Mouse (Mus musculus) megakaryocyte progenitor cell, adult 5-6 weeks (primary cell): Measurements from ENCODE around the gene E130114P18Rik. TPM values are rescaled to one million over a fixed set of nuclear protein-coding genes. Genes with fewer than 3 reads are reported as not detected.

Source experiments
- ATAC-seq: replicated peaks from 2 replicates; pipeline ENCODE4 v1.8.0; 2016; ENCODE audit warnings: mild to moderate bottlenecking, moderate TSS enrichment, inconsistent platforms; ENCODE audit not compliant: poor library complexity
- total RNA-seq, 2 experiments: library from RNA; stranded (forward) in 1 of 2; stranded (reverse) in 1 of 2; fragments of 157-497, 149-512 nt in 1 of 2; fragments of 200-1000 nt in 1 of 2; gene quantifications; 2 replicates each; pipeline versions ENCODE4 v1.2.3 to v1.2.4; 2015 to 2017

The E130114P18Rik gene
- total RNA-seq, 2 experiments from 2014 or later: not detected

DNA sequence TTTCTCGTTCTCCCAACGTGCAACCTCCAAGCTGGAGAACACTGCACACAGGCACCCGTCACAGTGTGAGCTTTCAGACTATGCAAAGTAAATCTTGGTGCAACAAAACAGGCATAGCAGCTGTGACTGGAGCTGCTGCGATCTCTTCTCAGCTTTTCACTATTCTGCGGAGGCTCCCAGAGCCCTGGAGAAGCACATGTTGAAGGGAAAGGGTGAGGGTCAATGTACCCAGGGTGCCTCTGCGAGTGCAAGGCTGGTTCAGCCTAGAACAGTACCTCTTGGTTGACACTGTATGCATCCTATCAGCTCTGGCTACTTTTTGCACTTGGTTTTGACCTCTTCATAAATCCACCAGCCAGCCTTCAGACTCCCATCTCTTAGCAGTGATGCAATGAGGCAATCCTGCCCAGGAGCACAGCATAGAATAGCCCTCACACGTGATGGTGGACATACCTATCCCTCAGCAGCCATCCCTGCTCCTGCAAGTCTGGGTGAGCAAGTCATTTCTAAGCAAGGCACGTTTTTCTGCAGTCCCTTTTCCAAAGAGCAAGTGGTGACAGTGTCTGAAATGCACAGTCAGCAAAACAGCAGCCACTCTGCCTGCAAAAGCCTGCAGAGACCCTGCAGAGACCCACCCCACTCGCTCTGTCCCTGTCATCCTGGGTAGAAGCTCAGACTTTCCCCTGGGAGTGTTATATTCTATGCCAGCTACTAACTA lies 67.7 kb downstream of the E130114P18Rik start:
- no peak for ATAC-seq

DNA sequence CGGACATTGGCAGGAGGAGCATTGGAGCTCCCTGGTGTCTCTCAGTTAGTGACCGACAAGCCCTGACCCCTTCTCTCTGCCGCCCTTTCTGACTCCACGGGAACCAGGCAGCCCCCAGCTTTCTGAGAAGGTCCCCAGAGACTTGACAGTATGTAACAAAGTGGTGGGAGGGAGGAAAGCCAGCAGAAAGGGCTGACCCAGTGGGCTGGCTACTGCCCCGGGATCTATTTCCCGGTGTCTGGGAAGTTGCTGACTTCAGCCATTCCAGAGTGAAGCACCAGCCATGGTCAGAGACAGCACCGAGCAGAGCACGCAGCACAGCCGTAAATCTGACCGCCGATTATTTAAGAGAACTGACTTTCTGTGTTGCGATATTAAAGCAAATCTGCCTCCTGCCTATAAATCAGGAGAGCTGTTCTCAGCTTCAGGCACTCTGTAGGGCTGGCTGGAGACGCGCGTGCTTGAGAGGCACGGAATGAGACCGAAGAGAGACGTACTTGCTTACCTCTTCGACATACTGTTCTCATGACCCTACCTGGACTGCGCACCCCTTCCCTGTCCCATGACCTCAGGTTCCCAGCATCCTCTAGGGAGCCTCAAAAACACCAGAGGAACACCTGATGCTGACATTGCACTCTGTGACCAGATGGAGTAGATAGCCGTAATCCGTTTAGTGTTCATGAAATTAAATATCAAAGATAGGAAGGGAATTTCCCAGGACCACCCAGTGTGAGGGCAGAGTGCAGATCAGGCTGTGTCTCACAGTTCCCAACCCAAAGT lies 70.3 kb downstream of the E130114P18Rik start:
- ATAC-seq: no peak

DNA sequence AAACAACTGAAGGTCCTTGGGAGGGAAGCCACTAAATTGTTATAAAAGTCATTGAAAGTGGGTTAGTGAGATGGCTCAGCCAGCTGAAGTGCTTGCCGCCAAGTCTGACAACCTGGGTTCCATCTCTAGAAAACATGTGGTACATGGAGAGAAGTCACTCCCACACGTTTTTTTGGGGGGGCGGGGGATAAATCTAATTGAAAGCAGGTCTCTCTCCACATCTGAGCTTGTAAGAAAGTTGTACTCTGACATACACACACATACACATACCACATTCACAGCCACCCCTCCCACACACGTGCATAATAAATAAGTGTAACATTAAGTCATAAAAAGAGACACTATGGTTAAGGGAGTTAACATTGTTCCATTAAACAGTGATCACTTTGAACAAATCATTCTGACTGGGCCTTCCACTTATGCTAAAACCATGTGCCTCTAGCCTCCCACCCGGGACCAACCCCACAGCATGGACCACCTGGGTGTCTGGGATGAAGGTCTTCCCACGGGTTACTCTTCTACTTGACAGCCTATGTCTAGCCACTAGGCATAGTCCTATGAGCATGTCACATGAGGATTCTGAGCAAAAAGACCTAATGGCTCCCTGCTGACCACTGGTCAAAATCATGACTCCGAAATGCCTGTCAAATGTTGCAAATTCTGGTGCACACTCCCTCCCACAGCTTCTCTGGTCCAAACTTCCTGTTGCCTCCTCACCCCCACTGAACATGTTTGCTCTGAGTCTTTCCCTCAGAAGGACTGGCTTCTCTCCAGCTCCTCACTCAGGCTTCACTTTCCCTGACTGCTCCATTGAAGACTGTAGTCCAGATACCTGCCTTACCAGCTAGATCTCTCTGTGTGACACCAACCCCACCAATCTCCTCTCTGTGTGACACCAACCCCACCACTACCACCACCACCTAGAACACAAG lies 80.9 kb downstream of the E130114P18Rik start:
- ATAC-seq: no peak

DNA sequence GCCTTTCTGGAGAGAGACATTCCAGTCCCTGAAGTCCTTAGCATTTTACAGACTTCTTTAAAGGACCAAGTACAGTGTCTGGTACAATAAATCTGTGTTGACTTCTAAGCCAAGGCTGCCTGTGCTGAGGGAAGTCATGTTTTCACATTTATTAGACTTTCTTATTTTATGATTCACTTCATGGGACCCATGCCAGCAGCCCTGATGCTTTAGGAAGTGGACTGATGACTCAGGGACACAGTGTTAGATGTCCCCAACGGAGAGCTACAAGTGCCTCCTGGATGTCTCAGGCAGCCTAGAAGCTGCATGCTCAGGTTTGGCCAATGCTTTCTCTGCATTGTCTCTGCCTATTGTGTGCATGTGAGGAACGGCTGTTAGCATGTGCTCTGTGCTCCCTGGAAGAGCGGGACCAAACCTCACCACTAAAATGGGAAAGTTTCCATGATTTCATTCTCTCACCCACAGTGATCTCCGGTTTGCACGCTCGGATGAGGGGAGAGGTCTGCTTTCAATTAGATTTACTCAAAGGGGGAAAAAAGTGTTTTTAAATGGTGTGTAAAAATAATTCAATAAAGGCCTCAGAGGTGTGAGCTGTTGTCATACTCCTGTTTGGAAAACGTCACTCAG lies 82.4 kb downstream of the E130114P18Rik start:
- ATAC-seq: no peak

DNA sequence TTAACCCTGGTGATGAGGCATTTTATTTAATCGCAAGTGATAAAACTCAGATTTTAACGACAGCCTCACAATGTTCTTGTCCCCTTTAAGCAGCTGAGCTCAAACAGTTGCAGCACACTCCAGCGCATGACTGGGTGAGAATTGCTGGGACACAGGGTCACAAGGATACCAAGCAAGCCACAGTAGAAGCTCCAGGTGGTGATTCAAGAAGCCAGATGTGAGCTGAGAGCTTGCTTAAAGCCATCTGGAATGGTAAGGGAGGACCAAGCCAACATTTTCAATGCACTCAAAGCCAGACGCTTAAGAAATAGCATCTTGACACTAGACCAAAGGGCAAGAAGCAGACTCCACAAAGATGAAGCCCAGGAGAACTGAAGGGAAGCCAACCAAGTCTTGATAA lies 83.9 kb downstream of the E130114P18Rik start:
- ATAC-seq: no peak

DNA sequence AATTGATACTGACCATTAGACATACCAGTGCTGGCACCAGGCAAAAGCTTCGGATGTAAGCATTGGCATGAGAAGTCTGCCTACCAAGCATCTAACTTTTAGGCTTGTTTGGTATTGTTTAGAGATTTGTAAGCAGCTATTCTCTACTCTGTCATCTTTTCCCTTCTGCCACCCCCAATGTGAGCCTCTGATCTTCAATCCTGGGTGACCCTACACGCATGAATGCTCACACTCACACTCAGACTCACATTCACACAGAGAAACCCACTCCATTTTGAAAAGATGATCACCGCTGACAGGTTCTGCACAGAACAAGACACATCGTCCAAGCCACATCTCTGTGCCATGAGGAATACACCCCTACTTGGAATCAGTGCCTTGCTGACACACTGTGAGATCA lies 84.8 kb downstream of the E130114P18Rik start:
- no peak for ATAC-seq

DNA sequence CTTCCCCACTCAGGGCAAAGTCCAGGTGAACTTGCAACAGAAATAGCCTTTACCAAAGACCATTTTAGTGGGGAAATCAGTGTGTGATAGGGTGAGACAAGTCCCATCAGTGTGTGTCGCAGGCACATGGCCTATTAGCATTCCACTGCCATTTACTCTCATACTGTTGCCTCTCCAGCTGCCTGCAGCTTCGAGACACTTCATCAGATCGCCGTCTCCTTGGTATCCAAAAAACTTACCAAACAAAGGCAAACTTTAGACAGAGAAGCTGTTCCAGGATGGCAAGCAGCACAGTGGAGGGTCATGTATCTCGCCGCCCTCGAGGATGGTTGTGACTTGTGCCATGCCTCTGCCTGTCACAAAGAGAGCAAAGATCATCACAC lies 87.5 kb downstream of the E130114P18Rik start:
- ATAC-seq: no peak

DNA sequence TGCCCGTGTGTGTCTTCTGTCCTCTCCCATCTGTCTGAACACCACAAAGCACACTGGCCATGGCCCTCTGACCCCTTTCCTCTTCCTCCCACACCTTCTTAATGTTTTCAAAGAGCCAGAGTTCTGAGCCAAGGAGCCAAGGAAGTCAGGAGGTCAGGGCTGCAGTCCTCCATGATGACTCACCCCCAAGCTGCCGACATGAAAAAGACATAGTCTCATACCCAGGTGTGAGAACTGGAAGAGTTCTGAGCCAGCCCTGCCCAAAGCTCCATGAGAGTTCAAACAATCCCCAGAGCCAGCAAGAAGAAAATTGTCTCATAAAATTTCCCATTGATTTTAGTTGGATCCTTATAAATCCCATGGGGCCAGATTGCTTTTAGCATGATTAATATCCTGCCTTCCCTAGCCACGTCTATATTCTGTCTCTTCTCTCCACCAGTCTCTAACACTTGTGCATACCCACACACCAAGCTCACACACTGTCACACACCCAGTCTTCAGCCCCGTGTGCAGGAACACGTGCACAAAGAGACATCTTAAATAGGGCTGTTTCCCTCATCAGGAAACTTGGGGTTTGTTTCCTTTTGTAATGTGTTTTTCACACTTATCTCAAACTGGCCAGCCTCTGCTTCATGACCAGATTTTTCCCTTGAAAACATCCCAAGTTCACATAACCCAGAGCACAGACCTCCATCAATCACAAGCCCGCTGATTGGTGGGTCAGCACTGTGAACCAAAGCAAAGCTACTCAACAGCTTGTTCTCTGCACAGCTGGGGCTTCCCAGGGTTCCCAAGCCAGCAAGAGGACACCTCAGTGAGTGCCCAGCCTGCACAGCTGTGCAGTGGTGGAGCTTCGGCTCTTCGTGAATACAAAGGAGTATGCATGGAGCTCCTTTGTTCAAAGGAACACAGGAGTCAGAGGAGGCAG lies 88.2 kb downstream of the E130114P18Rik start:
- no peak for ATAC-seq

DNA sequence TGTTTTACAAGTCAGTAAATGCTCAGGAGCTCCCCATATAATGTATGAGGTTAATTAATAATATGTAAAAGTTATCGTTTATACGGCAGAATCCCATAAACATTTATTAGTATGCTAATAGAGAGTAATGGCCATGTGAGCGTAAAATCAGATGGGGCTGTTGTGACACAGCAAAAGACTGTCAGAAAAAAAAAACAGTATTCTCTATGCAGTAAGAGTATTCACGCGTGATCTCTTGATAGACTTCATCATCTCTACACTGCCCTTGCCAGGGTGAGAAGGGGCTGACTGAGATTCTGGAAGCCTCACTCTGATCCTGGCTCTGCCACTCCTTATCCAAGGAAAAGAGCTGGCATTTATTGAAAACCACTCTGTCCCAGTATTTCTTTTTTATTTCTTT lies 91.9 kb downstream of the E130114P18Rik start:
- ATAC-seq: no peak

DNA sequence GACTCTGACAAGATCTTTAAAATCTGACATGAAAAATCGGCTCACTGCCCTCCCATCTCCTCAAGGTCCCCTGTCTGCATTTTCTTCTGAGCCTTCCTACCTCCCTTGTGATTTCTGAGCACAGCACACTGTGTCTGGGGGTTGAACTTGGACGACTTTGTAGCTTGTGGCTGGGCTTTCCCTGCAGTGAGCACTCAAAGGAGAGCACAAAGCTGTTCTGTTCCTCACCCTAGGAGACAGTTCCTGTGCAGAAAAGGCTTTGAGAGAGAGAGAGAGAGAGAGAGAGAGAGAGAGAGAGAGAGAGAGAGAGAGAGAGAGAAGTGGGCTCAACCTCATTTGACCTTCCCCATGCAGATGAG lies 101.3 kb downstream of the E130114P18Rik start:
- ATAC-seq: no peak

DNA sequence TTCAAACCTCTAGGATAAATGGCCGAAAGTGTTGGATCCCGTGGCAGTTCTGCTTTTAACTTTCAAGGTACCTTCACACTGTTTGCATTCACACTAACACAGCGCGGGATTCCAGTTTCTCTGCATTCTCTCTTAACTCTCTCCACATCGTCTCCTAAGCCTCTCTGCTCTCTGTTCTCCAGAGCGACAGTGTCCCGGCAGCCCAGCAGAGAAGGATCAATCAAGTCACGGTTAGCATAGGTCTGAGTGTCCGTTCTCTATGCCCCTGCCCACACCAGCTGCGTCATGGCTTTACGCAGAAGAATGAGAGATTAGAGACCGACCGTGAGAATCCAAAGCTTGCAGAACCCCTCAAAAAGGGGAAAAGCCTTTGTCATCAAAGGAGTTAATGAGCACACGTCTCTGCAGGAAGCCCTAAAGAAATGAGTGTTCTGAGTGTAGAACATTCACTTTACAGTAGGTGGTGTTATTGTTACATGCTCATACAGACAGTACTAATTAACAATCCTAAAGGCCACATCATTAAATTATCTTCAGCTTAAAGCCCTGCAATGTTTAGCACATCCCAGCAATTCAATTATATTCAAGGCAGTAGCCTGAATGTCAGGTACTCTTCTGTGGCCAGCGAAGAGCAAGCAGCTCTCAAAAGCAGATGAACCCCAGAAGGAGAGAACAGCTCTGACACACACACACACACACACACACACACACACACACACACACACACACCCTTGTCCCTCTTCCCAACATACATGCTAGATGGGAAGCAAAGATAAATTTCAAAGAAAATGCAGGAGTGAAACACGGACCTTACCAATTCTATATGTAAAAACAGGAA lies 101.9 kb downstream of the E130114P18Rik start:
- ATAC-seq: peak; percentile 35; the same call in 1 of the 2 replicates

DNA sequence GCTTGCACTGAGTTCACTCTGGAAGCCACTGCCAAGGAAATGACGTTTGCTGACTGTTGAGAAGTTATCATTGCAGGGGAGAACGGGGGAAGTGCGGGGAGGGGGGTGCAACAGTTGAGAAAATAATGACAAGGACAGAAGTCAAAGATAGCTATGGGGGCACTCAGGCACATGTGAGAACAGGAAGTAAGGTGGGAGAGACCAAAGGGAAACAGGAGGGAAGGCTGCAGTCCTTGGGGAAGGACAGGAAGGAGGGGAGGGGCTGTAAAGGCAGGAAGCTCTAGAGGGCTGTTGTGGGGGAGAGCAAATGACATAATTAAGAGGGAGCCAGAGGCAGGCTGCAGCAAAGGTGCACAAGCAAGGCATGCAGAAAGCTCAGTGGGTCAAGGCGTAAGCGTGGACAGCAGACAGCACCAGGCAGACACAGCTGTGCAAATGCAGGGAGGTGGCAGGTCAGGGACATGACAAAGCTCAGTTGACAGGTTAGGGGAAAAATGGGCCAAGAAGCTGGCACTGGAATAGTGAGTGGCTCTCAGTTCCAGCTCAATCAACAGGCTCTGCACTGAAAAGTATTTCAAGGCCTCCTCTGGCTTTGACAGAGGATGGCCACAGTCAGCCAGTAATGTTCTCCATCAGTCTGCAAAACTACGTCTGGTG lies 103.9 kb downstream of the E130114P18Rik start:
- ATAC-seq: peak; percentile 67

DNA sequence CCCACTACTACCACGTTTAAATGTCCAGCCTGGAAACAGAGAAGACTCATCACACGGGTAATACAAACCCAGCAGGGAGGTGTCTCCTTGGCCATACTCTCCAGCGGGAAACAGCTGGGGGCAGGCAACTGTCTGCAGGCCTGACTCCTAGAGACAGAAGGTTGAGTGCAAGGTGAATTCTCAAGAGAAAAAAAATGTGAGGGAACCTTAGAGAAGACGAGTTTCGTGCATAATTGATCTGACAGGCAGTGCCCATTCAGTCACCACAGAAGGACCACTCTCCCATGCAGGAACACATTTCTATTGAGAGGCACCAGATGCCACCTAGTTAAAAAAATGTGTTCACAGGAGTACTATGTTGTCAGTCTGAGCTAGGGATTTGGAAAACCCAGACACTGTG lies 105.4 kb downstream of the E130114P18Rik start:
- no peak for ATAC-seq

DNA sequence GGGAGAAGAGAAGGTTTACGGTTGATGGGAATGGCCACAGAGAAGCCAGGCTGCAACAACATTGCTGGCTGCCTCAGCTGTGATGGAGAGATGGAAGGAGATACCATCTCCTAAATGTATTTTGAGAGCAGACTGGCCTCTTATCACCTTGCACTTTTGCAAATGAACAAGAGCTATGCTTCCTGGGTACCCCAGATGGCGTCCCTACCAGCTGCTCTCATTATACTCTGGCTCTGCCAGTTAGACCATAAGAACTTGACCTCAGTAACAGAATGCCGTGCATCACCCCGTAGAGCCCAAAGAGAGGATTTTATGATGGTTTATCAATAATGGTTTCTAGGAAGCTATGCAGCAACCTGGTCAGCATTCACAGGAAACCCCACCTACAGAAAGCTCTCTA lies 106.0 kb downstream of the E130114P18Rik start:
- ATAC-seq: no peak

DNA sequence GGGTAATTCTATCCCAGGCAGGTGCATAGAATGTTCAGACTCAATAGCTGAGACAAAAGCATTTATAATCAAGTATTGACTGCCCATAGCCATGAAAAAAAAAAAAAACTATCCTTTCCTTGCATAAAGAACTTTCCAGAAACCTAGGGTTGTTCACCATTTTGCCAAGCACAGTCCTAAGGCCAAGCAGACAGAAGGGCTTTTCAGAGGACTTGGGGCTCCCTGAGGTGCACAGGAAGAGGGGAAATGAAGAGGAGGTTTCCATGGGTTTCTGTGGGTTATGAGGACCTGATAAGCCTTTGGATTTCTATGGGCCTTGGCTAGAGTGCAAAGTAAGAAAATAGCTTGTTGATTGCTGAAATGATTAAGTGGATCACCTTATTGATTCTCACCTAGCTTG lies 107.5 kb downstream of the E130114P18Rik start:
- ATAC-seq: no peak

DNA sequence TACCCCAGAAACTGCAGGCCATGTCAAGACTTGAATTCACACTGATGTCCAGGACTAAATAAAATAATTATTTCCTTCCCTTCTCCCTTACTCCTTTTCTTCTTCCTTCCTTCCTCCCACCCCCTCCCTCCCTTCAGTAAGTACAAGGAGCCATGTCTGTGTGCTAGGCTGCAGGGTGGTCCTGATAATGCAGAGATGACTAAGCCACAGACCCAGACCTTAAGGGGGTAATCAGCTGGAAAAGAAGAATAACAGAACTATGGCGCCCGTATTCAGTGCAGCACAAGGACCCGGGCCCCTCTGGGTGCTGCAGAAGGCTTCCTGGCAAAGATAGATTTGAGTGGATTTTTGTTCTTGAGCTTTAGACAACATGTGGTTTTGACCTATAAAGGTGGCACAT lies 108.1 kb downstream of the E130114P18Rik start:
- no peak for ATAC-seq

DNA sequence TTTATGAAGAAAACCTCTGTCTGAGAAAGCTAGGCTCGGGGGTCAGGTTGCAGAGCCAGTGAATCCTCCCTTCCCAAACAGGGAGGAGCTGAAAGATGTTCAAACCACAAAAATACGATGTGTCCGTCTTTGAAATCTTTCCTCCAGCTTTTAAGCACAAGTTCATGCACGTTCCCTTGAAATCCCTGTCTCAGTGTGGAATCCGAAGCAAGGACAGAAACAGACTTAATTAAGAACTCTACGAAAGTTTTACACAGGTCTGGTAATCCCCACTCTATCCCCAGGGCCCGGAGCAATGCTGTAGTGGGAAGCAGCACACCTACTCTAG lies 112.5 kb downstream of the E130114P18Rik start:
- ATAC-seq: no peak

DNA sequence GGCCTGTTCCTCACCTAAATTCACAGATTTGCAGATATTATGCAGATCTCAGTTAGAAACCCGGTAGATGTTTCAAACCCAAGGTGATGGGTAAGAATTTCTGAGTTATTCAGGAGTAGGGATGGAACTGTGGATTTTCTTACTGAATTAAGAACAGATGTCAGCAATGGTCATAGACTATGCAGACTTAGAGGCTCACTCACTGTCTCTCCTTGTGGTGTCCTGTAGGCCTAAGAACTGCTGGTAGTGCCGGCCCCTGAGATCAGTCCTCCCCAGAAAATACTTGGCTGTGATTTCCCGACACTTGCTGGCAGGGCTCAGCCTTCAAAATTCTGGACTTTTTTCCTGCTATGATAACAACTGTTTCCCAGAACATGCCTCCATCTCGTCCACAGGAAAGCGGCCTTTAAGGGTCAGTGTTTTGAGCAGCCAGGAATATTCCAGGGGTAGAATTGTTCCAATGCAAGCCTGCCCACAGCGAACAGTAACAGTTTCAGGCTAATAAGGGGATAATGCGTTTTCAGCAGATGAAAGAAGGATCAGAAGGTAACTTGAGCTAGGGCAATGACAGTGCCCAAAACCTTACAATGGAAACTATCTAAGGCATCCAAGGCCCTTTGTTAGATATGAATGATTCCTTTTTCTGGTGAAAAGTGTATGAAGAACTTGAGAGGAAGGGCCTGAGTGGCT lies 113.0 kb downstream of the E130114P18Rik start:
- no peak for ATAC-seq
